Mouse (Mus musculus) A20 (cell line): ENCODE data around the gene Cuta.
"Not testable (repeated sequence)": the region's sequence is repeated elsewhere in the genome, so short reads cannot be mapped to it uniquely, and the experiment has no call there.

Source experiments
- DNase-seq: peaks from one replicate; pipeline ENCODE4 v3.0.0-alpha.2; 2011; ENCODE audit warnings: low read depth, low spot score

The Cuta gene

GRCm38 (mm10) chr17:26936921-26937695 is 2.3 kb downstream of the Cuta start:
- DNase-seq = no peak

GRCm38 (mm10) chr17:26936453-26936852 is 2.9 kb downstream of the Cuta start:
- no peak for DNase-seq

- DNase-seq = no peak
These were observed 4.3 kb downstream of the Cuta start for GRCm38 (mm10) chr17:26935027-26935426.

DNA sequence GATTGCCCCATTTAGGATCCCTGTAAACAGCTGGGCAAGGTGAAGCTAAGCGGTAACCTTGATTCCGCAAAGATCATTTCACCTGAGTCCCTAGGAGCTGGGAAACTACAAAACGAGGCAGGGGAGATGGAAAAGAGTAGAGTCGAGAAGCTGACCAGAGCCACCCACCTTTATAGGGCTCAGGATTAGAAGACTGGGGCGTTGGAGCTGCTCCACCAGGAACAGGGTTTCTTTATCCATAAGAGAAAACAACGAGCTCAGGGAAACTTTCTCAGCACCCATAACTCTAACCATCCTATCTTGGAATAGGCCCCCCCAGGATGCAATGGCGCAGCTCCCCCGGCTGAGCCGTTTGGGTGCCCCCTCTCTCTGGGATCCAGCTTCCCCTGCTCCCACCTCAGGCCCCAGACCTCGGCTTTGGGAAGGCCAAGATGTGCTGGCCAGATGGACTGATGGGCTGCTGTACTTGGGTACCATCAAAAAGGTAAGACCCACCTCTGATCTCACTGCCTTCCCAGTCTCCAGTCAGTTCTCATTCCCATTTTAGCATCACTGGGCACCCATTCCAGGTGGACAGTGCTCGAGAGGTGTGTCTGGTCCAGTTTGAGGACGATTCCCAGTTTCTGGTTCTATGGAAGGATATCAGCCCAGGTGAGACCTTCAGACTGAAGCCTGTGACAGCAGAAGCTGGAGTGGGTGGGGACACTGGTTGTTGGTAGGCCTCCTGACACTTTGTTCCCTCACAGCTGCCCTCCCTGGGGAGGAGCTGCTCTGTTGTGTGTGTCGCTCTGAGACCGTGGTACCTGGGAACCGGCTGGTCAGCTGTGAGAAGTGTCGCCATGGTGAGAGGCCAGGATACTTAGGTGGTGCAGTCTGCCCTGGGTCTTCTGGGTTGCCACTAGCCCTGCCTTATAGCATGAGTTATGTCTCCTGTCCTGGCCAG is 5.2 kb downstream of the Cuta start:
- no peak for DNase-seq

DNA sequence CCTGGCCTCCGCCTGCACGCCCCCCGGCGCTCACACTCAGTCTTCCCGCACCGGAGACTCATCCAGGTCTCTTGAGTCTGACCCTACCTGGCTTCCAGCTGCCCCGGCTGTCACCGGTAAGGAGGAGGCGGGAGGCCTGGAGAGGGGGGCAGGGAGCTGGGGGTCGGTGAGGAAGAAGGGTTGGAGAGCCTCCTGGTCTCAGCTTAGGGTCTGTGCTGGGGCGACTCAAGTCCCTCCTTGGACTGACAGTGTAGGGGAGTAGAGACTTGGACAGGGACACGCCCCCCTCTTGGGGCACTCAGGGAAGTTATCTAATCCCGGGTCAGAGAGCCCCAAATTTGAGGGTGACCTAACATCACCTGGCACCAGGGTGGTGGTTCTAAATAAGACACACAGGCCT is 6.0 kb downstream of the Cuta start:
- DNase-seq = no peak

GRCm38 (mm10) chr17:26932839-26933398 is 6.5 kb downstream of the Cuta start, which contains the start of gene Phf1:
Gene Phf1 (plus strand): TSS chr17:26933052.
- DNase-seq = peak; percentile 97

DNA sequence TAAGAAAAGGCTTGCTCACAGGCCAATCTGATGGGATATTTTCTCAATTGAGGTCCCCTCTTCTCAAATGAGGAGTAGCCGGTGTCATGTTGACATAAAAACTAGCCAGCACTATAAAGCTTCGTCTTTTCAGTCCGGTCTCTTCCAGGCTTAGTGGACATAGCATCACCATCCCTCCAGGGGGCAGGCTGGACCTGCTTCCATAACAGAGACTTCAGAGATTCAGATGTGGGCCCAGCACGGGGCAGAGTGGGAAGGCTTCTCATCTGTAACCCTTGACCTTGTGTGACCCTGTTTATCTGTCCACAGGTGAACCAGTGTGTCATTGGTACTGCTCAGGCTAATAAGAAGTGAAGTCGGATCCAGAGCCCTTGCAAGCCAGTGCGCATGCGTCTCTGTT is 7.6 kb downstream of the Cuta start:
- peak; percentile 60 for DNase-seq

- DNase-seq = not testable (repeated sequence)
These were observed 14.0 kb downstream of the Cuta start for GRCm38 (mm10) chr17:26925414-26925813.

DNA sequence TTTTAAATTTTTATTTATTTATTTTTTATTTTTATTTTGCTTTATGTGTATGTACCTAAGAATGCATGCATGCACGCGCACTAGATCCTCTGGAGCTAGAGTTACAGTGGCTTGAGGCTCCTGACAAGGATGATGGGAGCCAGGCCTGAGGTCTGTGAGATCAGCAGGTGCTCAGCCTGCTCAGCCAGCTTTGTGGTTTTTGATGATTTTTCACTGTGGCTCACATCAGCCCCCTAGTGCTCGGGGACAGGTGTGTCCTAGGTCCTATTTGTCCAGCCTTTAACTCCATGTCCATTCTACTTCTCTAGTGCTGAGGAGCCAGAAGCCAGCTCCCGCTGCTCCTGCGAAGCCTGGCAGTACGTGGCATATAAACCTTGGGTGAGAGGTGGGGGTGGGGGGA is 17.0 kb downstream of the Cuta start:
- not testable (repeated sequence) for DNase-seq

GRCm38 (mm10) chr17:26919516-26919915 is 19.9 kb downstream of the Cuta start:
- DNase-seq = not testable (repeated sequence)

- DNase-seq = no peak
These were observed 21.0 kb downstream of the Cuta start for GRCm38 (mm10) chr17:26918343-26918742.

GRCm38 (mm10) chr17:26917560-26917959 is 21.8 kb downstream of the Cuta start:
- DNase-seq = not testable (repeated sequence)

- peak; percentile 99 for DNase-seq
These were observed 22.5 kb downstream of the Cuta start, which contains the start of gene Kifc5b for GRCm38 (mm10) chr17:26916711-26917482. Gene Kifc5b (plus strand): TSS chr17:26917091.

GRCm38 (mm10) chr17:26915248-26915647 is 24.1 kb downstream of the Cuta start:
- DNase-seq = no peak

GRCm38 (mm10) chr17:26907506-26907905 is 31.9 kb downstream of the Cuta start:
- DNase-seq = not testable (repeated sequence)

- DNase-seq = no peak
These were observed 35.0 kb downstream of the Cuta start for GRCm38 (mm10) chr17:26904320-26904719.

DNA sequence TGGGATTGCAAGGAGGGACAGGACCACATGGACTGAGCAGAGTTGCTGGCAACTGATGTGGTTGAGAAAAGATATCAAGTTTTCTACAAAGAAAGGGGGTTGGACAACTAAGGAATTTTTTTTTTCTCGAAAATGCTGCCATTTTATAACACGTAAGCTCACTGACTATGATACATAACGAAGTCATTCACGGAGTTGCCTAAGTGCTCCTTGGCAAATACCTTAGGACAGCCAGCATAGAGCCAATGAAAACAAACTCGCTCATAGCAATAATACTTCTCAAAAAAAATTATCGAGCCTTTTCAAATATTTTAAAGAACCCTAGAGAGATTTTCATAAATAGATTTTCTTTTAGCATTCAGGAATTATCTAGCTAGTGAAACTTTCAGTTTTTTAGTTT is 38.5 kb downstream of the Cuta start:
- DNase-seq = no peak

- DNase-seq = peak; percentile 75
These were observed 43.8 kb downstream of the Cuta start for GRCm38 (mm10) chr17:26895578-26895977.

- no peak for DNase-seq
These were observed 45.0 kb downstream of the Cuta start for GRCm38 (mm10) chr17:26894342-26894741.

- no peak for DNase-seq
These were observed 45.9 kb downstream of the Cuta start for GRCm38 (mm10) chr17:26893492-26893891.
